Mouse (Mus musculus): ENCODE results near the gene Lamtor5. TPM values are rescaled to one million over a fixed set of nuclear protein-coding genes. Genes with fewer than 3 reads are reported as not detected.
A peak's percentile ranks its signal among the peaks of the same experiment; 100 is the strongest.

Lamtor5 gene
- polyA plus RNA-seq, 1 experiment from 2014 or later: 189 TPM

DNA sequence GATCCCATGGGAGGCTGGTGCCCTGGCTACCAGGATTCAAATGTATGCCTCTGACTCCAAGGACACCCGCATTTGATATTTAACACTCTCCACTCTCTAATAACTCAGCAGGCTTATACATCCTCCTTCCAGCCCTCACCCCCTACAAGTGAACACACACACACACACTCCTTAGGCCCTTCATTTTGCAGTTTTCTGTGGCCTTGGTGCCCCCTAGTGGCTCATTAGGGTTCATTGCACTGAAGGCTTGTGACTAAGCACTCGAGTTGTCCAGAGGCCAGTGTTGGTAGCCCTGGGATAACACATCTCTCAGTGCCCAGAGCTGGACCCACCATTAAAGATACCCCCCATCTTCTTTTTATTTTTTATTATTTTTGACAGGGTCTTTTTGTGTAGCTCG, 4.8 kb upstream of the Lamtor5 start:
- H3K4me3 ChIP-seq (ENCODE audit: low read depth, low read length): no peak overlapping the region
- no peaks in the 10 kb centered on the region for H3K36me3 ChIP-seq (ENCODE audit: control insufficient read depth, insufficient read depth, low read length)
- no peaks in the 10 kb centered on the region for H3K4me1 ChIP-seq (replicated peaks; ENCODE audit: control insufficient read depth, insufficient read depth)
- DNase-seq (ENCODE audit: low spot score) (peak; percentile 70), ATAC-seq (ENCODE audit: low FRiP score, low TSS enrichment) (peak; percentile 79)
- 10% methylated on average over 3 of the region's 3 CpGs for WGBS
- no peak overlapping the region for H3K9ac ChIP-seq (ENCODE audit: low read length)
- no peaks in the 10 kb centered on the region for H3K9me3 ChIP-seq (ENCODE audit: control insufficient read depth, low read length)
- TF ChIP-seq CTCF (IDR thresholded peaks at IDR 0.05; ENCODE audit: low read depth): peak; percentile 91
- no peak for TF ChIP-seq EP300 (optimal IDR thresholded peaks at IDR 0.05)
- no peaks in the 10 kb centered on the region for H3K27me3 ChIP-seq (ENCODE audit: control insufficient read depth, insufficient read depth, low read length)
- no peak overlapping the region for H3K27ac ChIP-seq (replicated peaks)
- H3K4me2 ChIP-seq (replicated peaks; ENCODE audit: low read depth): no peak overlapping the region

DNA sequence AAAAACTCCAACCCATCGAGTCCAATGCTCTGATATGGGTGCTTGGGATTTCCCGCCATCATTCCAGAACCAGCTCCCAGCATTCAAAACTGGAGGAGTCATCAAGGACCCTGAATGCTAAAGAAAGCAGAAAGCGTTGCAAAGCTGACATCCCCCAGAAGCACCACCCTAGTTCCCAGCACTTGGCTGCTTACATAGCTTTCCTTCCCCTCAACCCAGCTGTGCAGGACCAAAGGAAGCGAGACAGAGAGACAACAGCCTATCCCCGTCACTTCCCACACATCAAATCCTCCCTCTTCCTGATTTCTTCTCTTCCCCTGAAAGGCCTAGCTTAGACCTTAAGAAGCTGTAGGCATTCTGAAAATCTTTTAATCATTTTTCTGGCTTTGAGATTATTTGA, 3.3 kb upstream of the Lamtor5 start:
- Histone ChIP-seq H3K27me3 (ENCODE audit: control insufficient read depth, insufficient read depth, low read length) (no peaks in the 10 kb centered on the region), H3K9ac (ENCODE audit: low read length) (no peak overlapping the region), H3K36me3 (ENCODE audit: control insufficient read depth, insufficient read depth, low read length) (no peaks in the 10 kb centered on the region), H3K4me2 (replicated peaks; ENCODE audit: low read depth) (no peak overlapping the region), H3K27ac (replicated peaks) (no peak overlapping the region), H3K4me1 (replicated peaks; ENCODE audit: control insufficient read depth, insufficient read depth) (no peaks in the 10 kb centered on the region), H3K4me3 (ENCODE audit: low read depth, low read length) (no peak overlapping the region), H3K9me3 (ENCODE audit: control insufficient read depth, low read length) (no peaks in the 10 kb centered on the region)
- ATAC-seq (ENCODE audit: low FRiP score, low TSS enrichment) (no peak), DNase-seq (ENCODE audit: low spot score) (no peak)
- TF ChIP-seq CTCF (IDR thresholded peaks at IDR 0.05; ENCODE audit: low read depth) (no peak), EP300 (optimal IDR thresholded peaks at IDR 0.05) (no peak)
- 47% methylated on average over 5 of the region's 5 CpGs for WGBS

GRCm38 (mm10) chr3:107275996-107276395, 2.7 kb upstream of the Lamtor5 start:
- H3K4me2 ChIP-seq (replicated peaks; ENCODE audit: low read depth): no peak overlapping the region
- H3K27ac ChIP-seq (replicated peaks): no peak overlapping the region
- WGBS: 60% methylated on average over 4 of the region's 4 CpGs
- ATAC-seq (ENCODE audit: low FRiP score, low TSS enrichment): no peak
- no peaks in the 10 kb centered on the region for H3K36me3 ChIP-seq (ENCODE audit: control insufficient read depth, insufficient read depth, low read length)
- no peak for TF ChIP-seq EP300 (optimal IDR thresholded peaks at IDR 0.05)
- peak; percentile 56 for TF ChIP-seq CTCF (IDR thresholded peaks at IDR 0.05; ENCODE audit: low read depth)
- H3K27me3 ChIP-seq (ENCODE audit: control insufficient read depth, insufficient read depth, low read length): no peaks in the 10 kb centered on the region
- H3K9ac ChIP-seq (ENCODE audit: low read length): no peak overlapping the region
- no peaks in the 10 kb centered on the region for H3K9me3 ChIP-seq (ENCODE audit: control insufficient read depth, low read length)
- no peak overlapping the region for H3K4me3 ChIP-seq (ENCODE audit: low read depth, low read length)
- no peaks in the 10 kb centered on the region for H3K4me1 ChIP-seq (replicated peaks; ENCODE audit: control insufficient read depth, insufficient read depth)
- DNase-seq (ENCODE audit: low spot score): no peak

- Histone ChIP-seq H3K36me3 (ENCODE audit: control insufficient read depth, insufficient read depth, low read length) (no peaks in the 10 kb centered on the region), H3K4me1 (replicated peaks; ENCODE audit: control insufficient read depth, insufficient read depth) (no peaks in the 10 kb centered on the region), H3K9ac (ENCODE audit: low read length) (no peak overlapping the region), H3K9me3 (ENCODE audit: control insufficient read depth, low read length) (no peaks in the 10 kb centered on the region), H3K4me3 (ENCODE audit: low read depth, low read length) (no peak overlapping the region), H3K27ac (replicated peaks) (no peak overlapping the region), H3K4me2 (replicated peaks; ENCODE audit: low read depth) (no peak overlapping the region), H3K27me3 (ENCODE audit: control insufficient read depth, insufficient read depth, low read length) (no peaks in the 10 kb centered on the region)
- 84% methylated on average over 3 of the region's 3 CpGs for WGBS
- no peak for ATAC-seq (ENCODE audit: low FRiP score, low TSS enrichment)
- TF ChIP-seq CTCF (IDR thresholded peaks at IDR 0.05; ENCODE audit: low read depth): no peak
- no peak for TF ChIP-seq EP300 (optimal IDR thresholded peaks at IDR 0.05)
- DNase-seq (ENCODE audit: low spot score): no peak
These were observed 2.0 kb upstream of the Lamtor5 start for GRCm38 (mm10) chr3:107276626-107277025.

DNA sequence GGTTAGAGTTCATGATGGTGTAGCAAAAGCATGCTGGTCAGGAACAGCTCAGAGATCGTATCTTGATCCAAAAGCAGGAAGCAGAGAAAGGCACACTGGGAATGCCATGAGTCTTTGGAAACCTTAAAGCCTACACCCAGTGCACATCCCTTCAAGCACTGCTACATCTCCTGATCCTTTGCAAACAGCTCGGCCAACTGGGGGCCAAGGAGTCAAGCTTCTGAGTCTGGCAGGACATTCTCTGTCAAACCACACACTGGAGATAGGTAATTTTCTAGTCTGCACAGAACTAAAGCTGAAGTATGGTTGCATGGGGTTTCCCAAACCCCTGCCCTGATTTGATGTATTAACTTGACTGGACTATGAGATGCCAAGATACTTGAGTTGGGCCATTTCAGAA, 7.5 kb downstream of the Lamtor5 start:
- Histone ChIP-seq H3K9ac (ENCODE audit: low read length) (no peak overlapping the region), H3K9me3 (ENCODE audit: control insufficient read depth, low read length) (no peaks in the 10 kb centered on the region), H3K4me1 (replicated peaks; ENCODE audit: control insufficient read depth, insufficient read depth) (no peaks in the 10 kb centered on the region), H3K4me2 (replicated peaks; ENCODE audit: low read depth) (no peak overlapping the region), H3K4me3 (ENCODE audit: low read depth, low read length) (no peak overlapping the region), H3K27me3 (ENCODE audit: control insufficient read depth, insufficient read depth, low read length) (no peaks in the 10 kb centered on the region), H3K36me3 (ENCODE audit: control insufficient read depth, insufficient read depth, low read length) (peaks cover 6% of the 10 kb centered on the region; the same call in 1 of the 2 replicates), H3K27ac (replicated peaks) (no peak overlapping the region)
- WGBS: 78% methylated on average over 2 of the region's 2 CpGs
- no peak for DNase-seq (ENCODE audit: low spot score)
- TF ChIP-seq EP300 (optimal IDR thresholded peaks at IDR 0.05) (no peak), CTCF (IDR thresholded peaks at IDR 0.05; ENCODE audit: low read depth) (no peak)
- ATAC-seq (ENCODE audit: low FRiP score, low TSS enrichment): no peak

DNA sequence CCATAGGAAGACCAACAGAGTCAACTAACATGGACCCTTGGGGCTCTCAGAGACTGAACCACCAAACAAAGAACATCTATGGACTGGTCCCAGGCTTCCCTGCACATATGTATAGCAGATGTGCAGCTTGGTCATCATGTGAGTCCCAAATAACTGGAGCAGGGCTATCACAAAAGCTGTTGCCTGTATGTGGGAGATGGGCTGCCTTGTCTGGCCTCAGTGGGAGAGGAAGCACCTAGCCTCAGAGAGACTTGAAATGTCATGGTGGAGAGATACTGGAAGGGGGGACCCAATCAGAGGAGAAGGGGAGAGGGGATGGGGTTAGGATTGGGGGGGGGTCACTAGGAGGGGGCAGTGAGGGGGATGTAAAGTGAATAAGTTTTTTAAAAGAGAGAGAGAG, 8.7 kb downstream of the Lamtor5 start:
- H3K9me3 ChIP-seq (ENCODE audit: control insufficient read depth, low read length): no peaks in the 10 kb centered on the region
- H3K27ac ChIP-seq (replicated peaks): no peak overlapping the region
- no peak overlapping the region for H3K4me3 ChIP-seq (ENCODE audit: low read depth, low read length)
- no peaks in the 10 kb centered on the region for H3K27me3 ChIP-seq (ENCODE audit: control insufficient read depth, insufficient read depth, low read length)
- TF ChIP-seq EP300 (optimal IDR thresholded peaks at IDR 0.05) (no peak), CTCF (IDR thresholded peaks at IDR 0.05; ENCODE audit: low read depth) (no peak)
- H3K36me3 ChIP-seq (ENCODE audit: control insufficient read depth, insufficient read depth, low read length): peaks cover 2% of the 10 kb centered on the region; the same call in 1 of the 2 replicates
- H3K4me2 ChIP-seq (replicated peaks; ENCODE audit: low read depth): no peak overlapping the region
- H3K4me1 ChIP-seq (replicated peaks; ENCODE audit: control insufficient read depth, insufficient read depth): no peaks in the 10 kb centered on the region
- ATAC-seq (ENCODE audit: low FRiP score, low TSS enrichment) (no peak), DNase-seq (ENCODE audit: low spot score) (no peak)
- no peak overlapping the region for H3K9ac ChIP-seq (ENCODE audit: low read length)

Measured in stomach, postnatal 0 days (tissue).